Mouse (Mus musculus) CH12.LX (cell line): Measurements from ENCODE around the gene Edem2. TPM values are rescaled to one million over a fixed set of nuclear protein-coding genes. Genes with fewer than 3 reads are reported as not detected.

Source experiments
- DNase-seq: peaks from one replicate; pipeline ENCODE4 v3.0.0-alpha.2; 2013; ENCODE audit errors: extremely low read depth
- H3K27ac ChIP-seq: 2 replicates; pipeline ENCODE4 v1.5.1; 2012; ENCODE audit warnings: low read depth, mild to moderate bottlenecking, control low read depth, moderate library complexity; ENCODE audit not compliant: insufficient read depth
- H3K27me3 ChIP-seq: replicated peaks from 2 replicates; pipeline ENCODE3; 2012; ENCODE audit warnings: inconsistent platforms
- H3K36me3 ChIP-seq, 2 experiments: replicated peaks in 1 of 2; 2 replicates each; pipeline versions ENCODE3 to v1.6.1; 2012; ENCODE audit warnings: inconsistent platforms in 1 of 2, low read length in 1 of 2, mild to moderate bottlenecking in 1 of 2, mixed read lengths in 1 of 2, moderate library complexity in 1 of 2; ENCODE audit not compliant: control insufficient read depth in 1 of 2, insufficient read depth in 1 of 2
- H3K4me1 ChIP-seq, 2 experiments: 2 replicates each; pipeline ENCODE4 v1.6.1; 2012; ENCODE audit warnings: inconsistent platforms in 1 of 2, moderate library complexity in 1 of 2; ENCODE audit not compliant: insufficient read depth in 2 of 2, control insufficient read depth in 1 of 2
- H3K4me2 ChIP-seq: 2 replicates; pipeline ENCODE4 v1.6.1; 2012; ENCODE audit warnings: low read depth, mild to moderate bottlenecking, control low read depth; ENCODE audit not compliant: poor library complexity, insufficient read depth, severe bottlenecking
- H3K4me3 ChIP-seq, 3 experiments: fragments of 150-350 bp in 1 of 3; sonication (generic) in 1 of 3; replicated peaks in 1 of 3; 2 replicates each; pipeline versions ENCODE3 to v1.5.1; 2011 to 2012; ENCODE audit warnings: low read depth in 2 of 3, low read length in 2 of 3, mild to moderate bottlenecking in 2 of 3, moderate library complexity in 2 of 3, control low read depth in 1 of 3, improper control_type of control experiment in 1 of 3, inconsistent platforms in 1 of 3, mixed read lengths in 1 of 3; ENCODE audit not compliant: poor library complexity in 1 of 3
- H3K79me2 ChIP-seq: replicated peaks from 2 replicates; pipeline ENCODE4 v1.6.1; 2012; ENCODE audit warnings: mild to moderate bottlenecking, moderate library complexity; ENCODE audit not compliant: control insufficient read depth, poor library complexity, insufficient read depth, severe bottlenecking; ENCODE audit errors: extremely low read depth
- H3K9ac ChIP-seq: 2 replicates; pipeline ENCODE4 v1.6.1; 2012; ENCODE audit warnings: low read depth, mild to moderate bottlenecking, control low read depth, moderate library complexity; ENCODE audit not compliant: insufficient read depth
- H3K9me3 ChIP-seq: replicated peaks from 2 replicates; pipeline ENCODE3; 2012; ENCODE audit warnings: low read length, inconsistent platforms, mixed read lengths
- BHLHE40 ChIP-seq: IDR thresholded peaks from 2 replicates; pipeline ENCODE4 v1.6.1; 2011; ENCODE audit warnings: mild to moderate bottlenecking, low read depth, low read length, improper control_type of control experiment
- CHD2 ChIP-seq: IDR thresholded peaks from 2 replicates; pipeline ENCODE4 v1.6.1; 2011; ENCODE audit warnings: low read length, improper control_type of control experiment
- CTCF ChIP-seq, 2 experiments: IDR thresholded peaks in 1 of 2; conservative IDR thresholded peaks in 1 of 2; 2 replicates each; pipeline ENCODE4 v1.5.1; 2011 to 2012; ENCODE audit warnings: low read depth in 2 of 2, low read length in 2 of 2, improper control_type of control experiment in 1 of 2, inconsistent platforms in 1 of 2, mild to moderate bottlenecking in 1 of 2, moderate library complexity in 1 of 2
- E2F4 ChIP-seq: IDR thresholded peaks from 2 replicates; pipeline ENCODE4 v1.6.1; 2011; ENCODE audit warnings: low read depth, low read length, improper control_type of control experiment; ENCODE audit not compliant: insufficient replicate concordance
- EP300 ChIP-seq: IDR thresholded peaks from 2 replicates; pipeline ENCODE4 v1.6.1; 2011; ENCODE audit warnings: low read length, improper control_type of control experiment
- HCFC1 ChIP-seq: IDR thresholded peaks from 2 replicates; pipeline ENCODE4 v1.6.1; 2012; ENCODE audit warnings: low read depth, mild to moderate bottlenecking, inconsistent platforms, low read length, improper control_type of control experiment
- IRF4 ChIP-seq: IDR thresholded peaks from 2 replicates; pipeline ENCODE4 v1.6.1; 2014; ENCODE audit warnings: low read depth, mild to moderate bottlenecking, inconsistent platforms, low read length, improper control_type of control experiment
- JUND ChIP-seq: conservative IDR thresholded peaks from 2 replicates; pipeline ENCODE4 v1.6.1; 2011; ENCODE audit warnings: low read depth, low read length, improper control_type of control experiment
- POLR2AphosphoS2 ChIP-seq: IDR thresholded peaks from 2 replicates; pipeline ENCODE4 v1.6.1; 2011; ENCODE audit warnings: low read depth, low read length, improper control_type of control experiment
- TCF12 ChIP-seq: IDR thresholded peaks from 2 replicates; pipeline ENCODE4 v1.6.1; 2014; ENCODE audit warnings: low read depth, mild to moderate bottlenecking, inconsistent platforms, low read length, improper control_type of control experiment
- ZKSCAN1 ChIP-seq: IDR thresholded peaks from 2 replicates; pipeline ENCODE4 v1.6.1; 2012; ENCODE audit warnings: low read depth, inconsistent platforms, low read length, improper control_type of control experiment, borderline replicate concordance
- ZNF384 ChIP-seq: IDR thresholded peaks from 2 replicates; pipeline ENCODE4 v1.6.1; 2012; ENCODE audit warnings: low read depth, low read length, improper control_type of control experiment, inconsistent platforms
- dilution Hi-C: fragments of 300-500 bp; cut with MboI; formaldehyde crosslinking; loops from 2 replicates; pipeline ENCODE4 v1.14.3; 2020; ENCODE audit warnings: low sequenced_read_pairs; ENCODE audit not compliant: extremely low pct_unique_long_range_greater_than_20kb, extremely low pct_ligation_motif_present
- in situ Hi-C: fragments of 300-500 bp; cut with MboI; formaldehyde crosslinking; loops from 3 replicates; pipeline ENCODE4 v1.14.3; 2019; ENCODE audit warnings: low sequenced_read_pairs, low pct_ligation_motif_present, low pct_unique_long_range_greater_than_20kb, mixed read lengths
- polyA plus RNA-seq: library from polyadenylated mRNA; unstranded; fragments of >175 nt; gene quantifications from 2 replicates; pipeline ENCODE4 v1.2.1, GENCODE M21; 2012; ENCODE audit warnings: low read depth; ENCODE audit not compliant: insufficient read length
- total RNA-seq, 2 experiments: library from RNA; depleted of rRNA; stranded (reverse); fragments of 300-350 nt in 1 of 2; fragments of >200 nt in 1 of 2; gene quantifications; 2 replicates each; pipeline ENCODE4 v1.2.3; 2012 to 2014

The Edem2 gene
- total and polyA plus RNA-seq, 3 experiments = 42.5 to 71.8 (median 48.7) TPM

- Histone ChIP-seq H3K27me3 (no peaks in the 10 kb centered on the region), H3K27ac (no peak overlapping the region), H3K9me3 (no peaks in the 10 kb centered on the region), H3K4me1 (peaks cover 7 to 9% of the 10 kb centered on the region in 2 experiments), H3K4me2 (no peak overlapping the region), H3K79me2 (no peaks in the 10 kb centered on the region), H3K36me3 (no peaks in the 10 kb centered on the region), H3K9ac (no peak overlapping the region), H3K4me3 (no peak overlapping the region)
- dilution Hi-C loops (no loop called here), in situ Hi-C loops (no loop called here)
- no peak for TF ChIP-seq ZKSCAN1
- DNase-seq = no peak
These were observed 16.2 kb upstream of the Edem2 start for GRCm38 (mm10) chr2:155745487-155745886.

- H3K27me3 ChIP-seq = no peaks in the 10 kb centered on the region
- dilution Hi-C loops = no loop called here
- no peak overlapping the region for H3K4me3 ChIP-seq
These were observed 14.1 kb upstream of the Edem2 start for GRCm38 (mm10) chr2:155743351-155743750.

GRCm38 (mm10) chr2:155742931-155743337, 13.7 kb upstream of the Edem2 start:
- Histone ChIP-seq H3K4me1 (peaks cover 0 to 4% of the 10 kb centered on the region in 2 experiments; a peak in 2 of 4 replicates), H3K4me2 (no peak overlapping the region), H3K9me3 (no peaks in the 10 kb centered on the region), H3K79me2 (no peaks in the 10 kb centered on the region), H3K36me3 (no peaks in the 10 kb centered on the region), H3K27me3 (no peaks in the 10 kb centered on the region), H3K27ac (no peak overlapping the region), H3K9ac (no peak overlapping the region), H3K4me3 (no peak overlapping the region)
- in situ Hi-C loops (no loop called here), dilution Hi-C loops (no loop called here)
- DNase-seq = no peak
- TF ChIP-seq IRF4 = no peak
- no peak for TF ChIP-seq EP300
- no peak for TF ChIP-seq CHD2
- TF ChIP-seq BHLHE40 = no peak

More at GRCm38 (mm10) chr2:155743351-155743750, 14.1 kb upstream of the Edem2 start:
- Histone ChIP-seq H3K4me1 (peaks cover 0 to 4% of the 10 kb centered on the region in 2 experiments; a peak in 2 of 4 replicates), H3K9ac (no peak overlapping the region)
- in situ Hi-C loops = no loop called here
- TF ChIP-seq ZNF384 (no peak), POLR2AphosphoS2 (no peak), TCF12 (no peak), HCFC1 (no peak), E2F4 (no peak), CTCF (conservative IDR thresholded peaks at IDR 0.05 in 1 of 2, IDR thresholded peaks at IDR 0.05 in 1 of 2; ENCODE audit: low read depth in 2 of 2, low read length in 2 of 2) (no peak), JUND (no peak)
- TF ChIP-seq, all 38 proteins: peak for 0
- H3K9me3 ChIP-seq = no peaks in the 10 kb centered on the region
- H3K4me2 ChIP-seq = no peak overlapping the region
- H3K27ac ChIP-seq = no peak overlapping the region
- DNase-seq = no peak
- H3K36me3 ChIP-seq = no peaks in the 10 kb centered on the region
- H3K79me2 ChIP-seq = no peaks in the 10 kb centered on the region
